Mouse (Mus musculus): Measurements from ENCODE around the gene Abcc3. TPM values are rescaled to one million over a fixed set of nuclear protein-coding genes. Genes with fewer than 3 reads are reported as not detected.

Gene Abcc3
- total RNA-seq, 2 experiments from 2014 or later = 6.7 TPM; not detected in 1

Other genes starting within 250 kb of the Abcc3 start
- 8.6 and 11.3 TPM in 2 replicates for gene Tob1, start 181.5 kb downstream of the Abcc3 start, total RNA-seq (2015; ENCODE audit: low replicate concordance)
- gene Tob1, start 181.5 kb downstream of the Abcc3 start, total RNA-seq (2017; ENCODE audit: low replicate concordance) = 6.8 and 8.5 TPM in 2 replicates
- gene Wfikkn2, start 147.0 kb downstream of the Abcc3 start, total RNA-seq (2015; ENCODE audit: low replicate concordance) = 0.42 TPM in 1 of 2 replicates, not detected in the other
- gene Wfikkn2, start 147.0 kb downstream of the Abcc3 start, total RNA-seq (2017; ENCODE audit: low replicate concordance) = 0.51 and 0.53 TPM in 2 replicates
- not detected in 2 replicates for gene Gm21885, start 111.1 kb downstream of the Abcc3 start, total RNA-seq (2015; ENCODE audit: low replicate concordance)
- gene Gm21885, start 111.1 kb downstream of the Abcc3 start, total RNA-seq (2017; ENCODE audit: low replicate concordance) = not detected in 2 replicates
- gene Luc7l3, start 71.0 kb downstream of the Abcc3 start, total RNA-seq (2015; ENCODE audit: low replicate concordance) = 261 and 280 TPM in 2 replicates
- 596 and 607 TPM in 2 replicates for gene Luc7l3, start 71.0 kb downstream of the Abcc3 start, total RNA-seq (2017; ENCODE audit: low replicate concordance)
- 12.2 and 39.6 TPM in 2 replicates for gene Ankrd40, start 65.0 kb downstream of the Abcc3 start, total RNA-seq (2015; ENCODE audit: low replicate concordance)
- 22.2 and 28.6 TPM in 2 replicates for gene Ankrd40, start 65.0 kb downstream of the Abcc3 start, total RNA-seq (2017; ENCODE audit: low replicate concordance)
- gene Cacna1g, start 81.2 kb upstream of the Abcc3 start, total RNA-seq (2015; ENCODE audit: low replicate concordance) = 208 and 236 TPM in 2 replicates
- 142 TPM in 2 replicates for gene Cacna1g, start 81.2 kb upstream of the Abcc3 start, total RNA-seq (2017; ENCODE audit: low replicate concordance)
- gene Spata20, start 93.2 kb upstream of the Abcc3 start, total RNA-seq (2015; ENCODE audit: low replicate concordance) = not detected in 2 replicates
- not detected in 2 replicates for gene Spata20, start 93.2 kb upstream of the Abcc3 start, total RNA-seq (2017; ENCODE audit: low replicate concordance)
- not detected in 2 replicates for gene Epn3, start 107.0 kb upstream of the Abcc3 start, total RNA-seq (2015; ENCODE audit: low replicate concordance)
- gene Epn3, start 107.0 kb upstream of the Abcc3 start, total RNA-seq (2017; ENCODE audit: low replicate concordance) = not detected in 2 replicates
- gene Mycbpap, start 128.7 kb upstream of the Abcc3 start, total RNA-seq (2015; ENCODE audit: low replicate concordance) = not detected in 2 replicates
- gene Mycbpap, start 128.7 kb upstream of the Abcc3 start, total RNA-seq (2017; ENCODE audit: low replicate concordance) = not detected in 2 replicates
- gene Rsad1, start 156.3 kb upstream of the Abcc3 start, total RNA-seq (2015; ENCODE audit: low replicate concordance) = 0.84 TPM in 1 of 2 replicates, not detected in the other
- 0.23 and 0.26 TPM in 2 replicates for gene Rsad1, start 156.3 kb upstream of the Abcc3 start, total RNA-seq (2017; ENCODE audit: low replicate concordance)
- not detected in 2 replicates for gene Chad, start 172.1 kb upstream of the Abcc3 start, total RNA-seq (2015; ENCODE audit: low replicate concordance)
- gene Chad, start 172.1 kb upstream of the Abcc3 start, total RNA-seq (2017; ENCODE audit: low replicate concordance) = not detected in 2 replicates
- gene Acsf2, start 208.9 kb upstream of the Abcc3 start, total RNA-seq (2015; ENCODE audit: low replicate concordance) = 4.2 and 9.7 TPM in 2 replicates
- gene Acsf2, start 208.9 kb upstream of the Abcc3 start, total RNA-seq (2017; ENCODE audit: low replicate concordance) = 2.3 and 2.5 TPM in 2 replicates
- 11.3 and 20.2 TPM in 2 replicates for gene Lrrc59, start 236.8 kb upstream of the Abcc3 start, total RNA-seq (2015; ENCODE audit: low replicate concordance)
- gene Lrrc59, start 236.8 kb upstream of the Abcc3 start, total RNA-seq (2017; ENCODE audit: low replicate concordance) = 15.8 and 16.4 TPM in 2 replicates